Comparison of ENCODE assay signal across 8 mouse cellular contexts in the genomic region with DNA sequence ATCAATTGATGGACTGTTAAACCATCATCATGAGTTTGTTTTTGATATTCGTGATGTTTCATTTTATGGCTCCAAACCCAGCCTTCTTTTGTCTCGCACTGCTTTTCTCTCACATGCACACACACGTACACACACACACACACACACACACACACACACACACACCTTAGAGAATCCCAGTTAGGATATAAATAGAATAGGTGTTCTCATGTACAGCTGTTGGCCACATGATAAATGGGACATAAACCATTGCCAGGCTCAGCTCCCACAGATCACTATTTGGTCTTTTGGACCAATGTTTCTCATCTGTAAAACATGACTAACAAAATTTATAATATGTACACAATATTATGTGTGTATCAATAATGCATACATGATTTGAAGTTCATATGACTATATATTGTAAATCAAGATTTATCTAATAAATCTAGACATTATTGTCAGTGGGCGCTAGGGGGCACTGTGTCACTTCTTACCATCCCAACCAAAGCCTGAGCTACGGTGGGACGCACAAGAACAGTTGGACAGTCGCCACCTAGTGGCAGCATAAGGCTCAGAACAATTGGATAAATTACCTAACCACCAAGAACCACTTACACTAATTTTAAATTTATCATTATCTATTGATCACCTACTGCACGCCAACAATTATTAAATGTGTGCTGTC.
DNase-seq lines count a peak whose midpoint lies in the region; ATAC-seq lines count a peak whose summit lies in the region.

No protein-coding gene starts in this region.

- no peaks in the 10 kb centered on the region for H3K4me1 ChIP-seq in heart, embryonic 12.5 days (replicated peaks)
- no peaks in the 10 kb centered on the region for H3K4me1 ChIP-seq in intestine, embryonic 16.5 days (ENCODE audit: control insufficient read depth, insufficient read depth, low read length)
- H3K4me1 ChIP-seq in midbrain, embryonic 12.5 days = no peaks in the 10 kb centered on the region

- DNase-seq in heart, adult 11 months = peak; percentile 94
- peak; percentile 90 to 92 for DNase-seq in cerebellum, postnatal 36 days
- peak; percentile 55 to 59 for DNase-seq in gastrocnemius, adult 8-10 months (ENCODE audit: low spot score in 2 of 2)
- peak; percentile 62 to 89 for DNase-seq in left cerebral cortex, postnatal 10 days (ENCODE audit: extremely low spot score in 1 of 2, low spot score in 2 of 2)
- DNase-seq in spleen, adult 12 weeks (ENCODE audit: low spot score) = peak; percentile 44

- no peaks in the 10 kb centered on the region for H3K9me3 ChIP-seq in heart, embryonic 12.5 days (replicated peaks)
- no peaks in the 10 kb centered on the region for H3K9me3 ChIP-seq in intestine, embryonic 16.5 days (ENCODE audit: control insufficient read depth, low read length)
- no peaks in the 10 kb centered on the region for H3K9me3 ChIP-seq in midbrain, embryonic 12.5 days

- no peak for ATAC-seq in heart, embryonic 12.5 days (ENCODE audit: insufficient number of reproducible peaks, low FRiP score)
- peak; percentile 76 for ATAC-seq in intestine, embryonic 16.5 days
- peak; percentile 90 for ATAC-seq in midbrain, embryonic 12.5 days (ENCODE audit: low FRiP score, low read depth)

- no peaks in the 10 kb centered on the region for H3K27me3 ChIP-seq in heart, embryonic 12.5 days (replicated peaks)
- no peaks in the 10 kb centered on the region for H3K27me3 ChIP-seq in intestine, embryonic 16.5 days (replicated peaks; ENCODE audit: control insufficient read depth, insufficient read depth, low read length)
- no peaks in the 10 kb centered on the region for H3K27me3 ChIP-seq in midbrain, embryonic 12.5 days

- no peak overlapping the region for H3K4me3 ChIP-seq in heart, embryonic 12.5 days
- no peak overlapping the region for H3K4me3 ChIP-seq in intestine, embryonic 16.5 days (ENCODE audit: low read length)
- no peak overlapping the region for H3K4me3 ChIP-seq in midbrain, embryonic 12.5 days

- H3K27ac ChIP-seq in heart, embryonic 12.5 days (ENCODE audit: poor library complexity, severe bottlenecking) = no peak overlapping the region
- H3K27ac ChIP-seq in intestine, embryonic 16.5 days (ENCODE audit: low read length) = no peak overlapping the region
- H3K27ac ChIP-seq in midbrain, embryonic 12.5 days (replicated peaks) = no peak overlapping the region

- no peak overlapping the region for H3K4me2 ChIP-seq in heart, embryonic 12.5 days
- no peak overlapping the region for H3K4me2 ChIP-seq in intestine, embryonic 16.5 days (ENCODE audit: low read depth, low read length)
- H3K4me2 ChIP-seq in midbrain, embryonic 12.5 days (replicated peaks) = no peak overlapping the region

- no peaks in the 10 kb centered on the region for H3K36me3 ChIP-seq in heart, embryonic 12.5 days
- no peaks in the 10 kb centered on the region for H3K36me3 ChIP-seq in intestine, embryonic 16.5 days (ENCODE audit: control insufficient read depth, insufficient read depth, low read length)
- no peaks in the 10 kb centered on the region for H3K36me3 ChIP-seq in midbrain, embryonic 12.5 days

- H3K9ac ChIP-seq in heart, embryonic 12.5 days = no peak overlapping the region
- H3K9ac ChIP-seq in intestine, embryonic 16.5 days (ENCODE audit: low read depth, low read length) = no peak overlapping the region
- H3K9ac ChIP-seq in midbrain, embryonic 12.5 days (replicated peaks) = no peak overlapping the region

- intact Hi-C loops in left cerebral cortex, postnatal 10 days (cut with DNase I) = no loop called here

- WGBS in heart, embryonic 12.5 days = 31% methylated on average over 8 of the region's 8 CpGs
- 31% methylated on average over 8 of the region's 8 CpGs for WGBS in intestine, embryonic 16.5 days
- 33% methylated on average over 8 of the region's 8 CpGs for WGBS in midbrain, embryonic 12.5 days

Comparison
In these comparisons a context has a peak if more than half of its experiments do, and no peak if none do; other contexts are left out.
1. DNase-seq: peak in every context shown above with its lines; median percentile 94 in heart, adult 11 months; 91 in cerebellum, postnatal 36 days; 76 in left cerebral cortex, postnatal 10 days; 57 in gastrocnemius, adult 8-10 months; 44 in spleen, adult 12 weeks.